Mouse (Mus musculus): ENCODE measurements around the gene Nars2.
"Not testable (repeated sequence)": the region's sequence is repeated elsewhere in the genome, so short reads cannot be mapped to it uniquely, and the experiment has no call there.

The Nars2 gene

DNA sequence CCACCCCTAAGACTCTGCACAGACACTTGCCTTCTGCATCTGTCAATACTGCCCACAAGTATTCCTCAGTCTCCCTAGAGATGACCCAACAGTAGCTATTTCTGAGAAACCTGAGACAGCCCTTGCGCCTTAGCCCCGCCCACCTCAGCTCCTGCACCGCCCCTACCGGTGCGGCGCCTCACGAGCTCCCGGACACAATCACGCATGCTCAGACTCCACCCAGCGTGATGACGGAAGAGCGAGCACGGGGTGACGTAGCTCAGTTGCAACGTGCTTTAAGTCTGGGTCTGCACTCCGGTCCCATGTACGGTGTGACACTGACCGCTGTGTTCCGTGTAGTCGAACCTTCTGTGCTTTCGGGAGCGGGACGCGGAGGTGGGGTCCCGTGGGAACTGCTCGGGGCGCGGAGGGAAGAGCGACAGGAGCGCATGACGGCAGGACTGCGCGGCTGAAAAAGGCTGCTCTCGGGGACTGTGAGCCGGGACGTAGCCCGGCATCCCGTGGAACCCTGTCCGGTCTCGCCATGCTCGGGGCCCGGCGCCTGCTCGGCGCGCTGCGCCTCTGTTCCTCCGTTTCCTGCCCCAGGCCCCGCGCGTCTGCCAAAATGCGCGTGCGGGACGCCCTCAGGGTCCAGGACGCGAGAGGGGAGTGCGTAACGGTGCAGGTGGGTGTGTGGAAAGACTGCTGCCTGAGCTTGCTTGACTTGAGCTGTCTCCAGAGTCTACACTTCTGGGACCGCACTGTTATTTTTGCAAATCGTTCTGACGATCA, at the start of gene Nars2:
TSS of gene Nars2 (plus strand) at position 225 of the 771 bp plus-strand sequence.
- DNase-seq (ENCODE audit: low spot score) = peak; percentile 87

DNA sequence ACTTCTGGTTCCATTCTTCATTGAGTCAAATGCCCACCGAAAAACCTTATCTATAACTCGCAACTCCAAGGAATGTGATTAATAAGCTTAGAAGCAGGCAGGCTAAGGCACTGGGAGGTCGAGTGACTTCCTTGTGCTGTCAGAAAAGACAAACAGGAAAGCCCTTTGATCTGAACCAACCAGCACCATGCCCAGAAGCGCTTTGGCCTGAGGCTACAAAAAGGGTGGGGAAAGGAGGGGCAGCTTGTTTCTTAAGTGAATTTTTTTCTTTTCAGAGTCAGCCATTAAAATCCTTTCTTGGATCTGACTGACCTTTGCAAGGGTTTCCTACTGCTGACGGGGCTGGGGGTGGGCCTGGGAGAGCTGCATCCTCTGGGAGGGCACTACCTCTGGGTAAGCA, 49.1 kb upstream of the Nars2 start:
- no peak for DNase-seq (ENCODE audit: low spot score)

DNA sequence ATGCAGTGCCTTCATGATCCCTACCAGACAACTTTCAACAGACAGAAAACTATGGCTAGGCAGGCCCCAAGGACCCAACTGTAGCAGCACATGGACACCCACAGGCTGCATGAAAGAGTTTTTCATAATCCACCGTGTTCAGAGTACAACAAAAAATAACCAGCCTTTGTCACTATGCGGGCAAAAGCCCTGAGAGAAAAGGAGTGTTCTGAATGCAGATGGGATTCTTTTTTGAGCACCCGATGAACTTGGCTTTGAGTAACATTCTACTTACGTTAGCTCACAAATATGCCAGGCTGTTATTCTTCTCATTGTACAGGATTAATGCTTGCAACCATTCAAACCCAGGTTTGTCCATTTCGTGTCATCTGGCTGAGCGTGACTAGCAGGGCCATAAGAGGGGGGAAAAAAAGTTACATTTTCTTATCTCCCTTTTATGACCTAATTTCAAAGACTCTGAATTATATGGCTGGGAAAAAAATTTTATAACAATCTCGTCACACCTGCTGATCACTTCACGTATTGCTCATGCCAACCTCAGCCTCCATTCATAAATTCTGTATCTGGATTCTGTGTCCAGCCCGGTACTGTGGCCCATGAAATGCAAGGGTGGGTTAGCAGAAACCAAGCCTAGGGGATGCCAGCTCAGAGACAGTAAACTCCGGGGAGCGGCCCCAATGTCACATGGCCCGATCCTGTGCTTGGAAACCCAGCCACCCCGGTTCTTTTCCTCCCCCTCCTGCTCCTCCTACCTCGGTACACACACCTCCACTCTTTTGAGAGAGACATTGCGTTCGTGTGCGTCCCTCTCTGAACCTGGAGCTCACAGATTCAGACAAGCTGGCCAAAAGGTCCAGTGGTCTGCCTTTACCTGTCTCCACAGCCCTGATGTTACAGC, 48.0 kb upstream of the Nars2 start:
- no peak for DNase-seq (ENCODE audit: low spot score)

DNA sequence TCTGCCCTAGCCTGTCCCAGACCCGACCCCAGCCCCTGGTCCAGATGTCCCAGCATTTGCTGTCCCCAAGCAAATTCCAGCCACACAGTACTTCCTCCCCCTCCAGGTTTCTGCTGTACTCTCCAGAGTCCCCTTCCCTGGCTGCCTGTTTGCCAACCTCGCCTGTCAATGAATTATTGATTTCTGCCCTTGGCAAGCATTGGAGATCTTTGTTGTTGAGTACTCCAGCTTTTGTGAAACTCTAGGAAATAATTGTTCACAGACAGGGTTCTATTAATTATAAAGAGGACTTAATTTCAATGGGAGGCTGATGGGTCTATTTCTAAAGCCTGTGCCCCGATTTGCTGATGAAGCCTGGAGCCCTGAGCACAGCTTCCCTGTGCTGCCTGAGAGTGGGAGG, 46.9 kb upstream of the Nars2 start:
- DNase-seq (ENCODE audit: low spot score) = no peak

DNA sequence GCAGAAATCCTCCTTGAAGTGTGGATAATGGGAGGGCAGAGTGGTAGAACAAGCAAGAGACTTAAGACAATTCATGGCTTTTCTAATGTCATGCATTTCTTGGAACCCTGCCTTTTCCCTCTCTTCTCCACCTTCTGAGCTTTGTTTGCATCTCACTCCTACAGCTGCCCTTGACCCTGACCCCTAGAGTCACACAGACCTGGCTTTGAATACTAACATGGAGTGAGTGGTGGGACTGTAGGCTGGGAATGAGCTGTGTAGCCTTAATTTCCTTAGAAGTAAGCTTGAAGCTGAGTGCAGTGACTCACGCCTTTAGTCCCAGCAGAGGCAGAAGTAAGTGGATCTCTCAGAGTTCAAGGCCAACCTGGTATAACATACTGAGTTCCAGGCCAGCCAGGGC, 46.4 kb upstream of the Nars2 start:
- no peak for DNase-seq (ENCODE audit: low spot score)

DNA sequence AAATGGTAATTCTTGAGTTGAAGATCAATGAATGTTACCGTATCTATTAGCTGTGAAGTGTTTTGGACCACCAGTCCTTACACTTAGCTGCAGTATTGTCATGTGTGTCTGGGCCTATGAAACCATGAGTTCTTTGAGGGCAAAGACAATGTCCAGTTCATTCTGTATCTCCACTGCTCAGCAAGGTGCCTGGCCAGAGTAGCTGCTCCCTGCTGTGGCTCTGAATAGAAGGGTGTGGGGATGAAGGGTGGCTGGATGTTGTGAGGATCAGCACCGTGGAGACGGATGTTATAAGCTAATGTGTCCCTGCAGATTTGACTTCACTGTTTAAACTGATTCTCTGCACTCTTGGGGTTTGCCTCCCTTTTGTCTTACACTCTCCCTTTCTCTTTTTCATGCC, 45.9 kb upstream of the Nars2 start:
- DNase-seq (ENCODE audit: low spot score) = no peak

DNA sequence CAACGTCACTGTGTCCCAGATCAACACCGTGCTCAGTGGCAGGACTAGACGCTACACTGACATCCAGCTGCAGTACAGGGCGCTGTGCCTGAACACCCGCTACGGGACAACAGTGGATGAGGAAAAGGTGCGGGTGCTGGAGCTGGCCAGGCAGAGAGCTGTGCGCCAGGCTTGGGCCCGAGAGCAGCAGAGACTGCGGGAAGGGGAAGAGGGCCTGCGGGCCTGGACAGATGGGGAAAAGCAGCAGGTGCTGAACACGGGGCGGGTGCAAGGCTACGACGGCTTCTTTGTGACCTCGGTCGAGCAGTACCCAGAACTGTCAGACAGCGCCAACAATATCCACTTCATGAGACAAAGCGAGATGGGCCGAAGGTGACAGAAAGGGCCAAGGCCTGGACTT, 45.1 kb upstream of the Nars2 start:
- DNase-seq (ENCODE audit: low spot score) = no peak

DNA sequence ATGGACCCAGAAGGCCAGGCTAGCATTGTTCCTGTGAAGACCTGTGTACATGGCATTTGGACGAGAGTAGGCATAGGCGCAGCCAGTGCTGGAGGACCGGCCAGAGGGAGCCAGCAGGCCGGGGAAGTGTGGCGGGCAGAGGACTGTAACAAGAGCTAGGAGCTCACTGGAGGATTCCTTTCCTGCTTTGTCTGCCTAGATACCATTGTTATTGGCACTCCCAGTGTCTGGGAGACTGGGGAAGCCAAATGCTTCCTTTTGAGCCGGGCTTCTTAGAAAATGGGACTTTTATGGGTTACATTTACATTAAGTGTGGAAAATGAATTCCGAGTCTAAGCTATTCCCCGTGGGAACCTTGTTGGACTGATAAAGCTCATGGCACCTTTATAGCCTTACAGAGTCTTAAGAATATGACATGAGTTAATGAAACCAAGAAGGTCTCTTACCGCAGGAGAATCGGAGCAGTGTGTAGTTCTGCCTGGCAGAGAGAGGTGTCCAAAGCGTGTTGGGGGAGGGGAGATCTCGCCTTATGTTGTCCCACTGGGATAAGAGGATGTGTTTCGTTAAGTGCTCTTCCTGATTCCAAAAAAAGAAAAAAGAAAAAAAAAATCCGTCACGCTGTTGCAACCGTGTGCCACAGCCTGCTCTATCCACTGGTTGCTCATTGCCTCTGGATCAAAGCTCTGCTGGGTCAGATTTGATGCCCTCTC, 43.2 kb upstream of the Nars2 start:
- DNase-seq (ENCODE audit: low spot score) = no peak

DNA sequence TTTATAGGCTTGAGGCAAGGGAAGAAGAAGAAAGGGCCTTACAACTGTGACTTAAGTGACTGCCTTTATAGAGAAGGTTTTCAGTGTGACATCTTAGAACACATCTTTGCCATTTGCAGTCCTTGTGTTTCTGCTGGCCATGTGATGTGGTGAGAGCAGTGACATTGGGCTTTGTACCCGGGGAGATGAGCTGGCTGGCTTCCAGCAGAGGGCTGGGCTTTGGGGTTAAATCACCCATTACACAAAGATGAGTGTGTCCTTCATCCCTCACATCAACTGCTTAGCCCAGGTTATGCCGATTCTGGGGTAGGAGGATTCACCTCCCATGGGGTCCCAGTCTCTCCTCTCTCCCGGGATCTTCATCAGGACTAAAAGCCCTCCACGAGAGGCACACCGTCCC, 41.4 kb upstream of the Nars2 start:
- DNase-seq (ENCODE audit: low spot score) = peak; percentile 52

DNA sequence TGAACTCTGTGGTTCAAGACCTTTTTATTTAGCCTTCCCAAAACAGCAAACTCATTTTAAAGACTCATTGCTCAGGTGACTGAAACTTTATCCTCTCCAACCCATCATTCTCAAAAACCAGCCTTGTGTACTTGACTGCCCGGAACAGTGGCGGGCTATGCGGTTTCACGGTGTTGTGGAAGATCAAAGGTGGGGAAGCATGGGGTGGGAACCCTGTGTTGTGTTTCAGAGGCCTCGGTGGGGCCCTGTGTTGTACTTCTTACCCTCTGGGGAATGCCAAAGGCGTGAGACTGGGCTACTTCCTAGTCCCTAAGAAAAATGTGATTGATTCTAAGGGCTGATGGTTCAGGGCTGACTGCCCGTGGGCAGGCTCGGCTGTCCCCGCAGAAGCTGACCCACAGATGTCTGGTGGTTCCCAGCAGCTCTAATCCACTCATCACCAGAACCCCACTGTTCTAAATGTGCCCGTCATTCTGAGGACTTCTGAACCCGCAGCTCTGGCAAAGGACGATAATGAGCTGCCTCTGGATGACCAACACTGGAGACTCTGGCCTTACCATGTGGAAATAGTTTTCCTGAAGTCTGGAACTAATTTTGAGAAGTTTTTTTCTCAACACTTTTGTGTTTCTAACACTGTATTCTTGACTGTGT, 40.9 kb upstream of the Nars2 start:
- no peak for DNase-seq (ENCODE audit: low spot score)

DNA sequence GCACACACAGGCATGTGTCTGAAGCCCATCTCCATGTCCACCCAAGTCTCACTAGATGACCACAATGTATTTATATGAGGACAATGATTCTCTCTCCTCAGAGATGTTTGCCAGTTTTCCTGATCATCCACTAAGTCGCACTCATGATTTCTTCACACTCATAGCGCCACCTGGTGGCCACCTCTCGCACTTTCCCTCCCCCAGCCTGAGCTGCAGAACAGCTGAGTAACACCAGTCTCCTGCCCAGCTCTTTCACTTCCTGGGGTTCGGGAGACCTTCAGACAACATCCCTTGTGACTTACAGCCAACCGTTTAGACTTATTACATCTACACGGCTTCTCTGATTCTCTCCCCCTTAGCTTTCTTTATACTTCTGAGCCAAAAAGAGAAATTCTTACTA, 37.3 kb upstream of the Nars2 start:
- peak; percentile 44 for DNase-seq (ENCODE audit: low spot score)

DNA sequence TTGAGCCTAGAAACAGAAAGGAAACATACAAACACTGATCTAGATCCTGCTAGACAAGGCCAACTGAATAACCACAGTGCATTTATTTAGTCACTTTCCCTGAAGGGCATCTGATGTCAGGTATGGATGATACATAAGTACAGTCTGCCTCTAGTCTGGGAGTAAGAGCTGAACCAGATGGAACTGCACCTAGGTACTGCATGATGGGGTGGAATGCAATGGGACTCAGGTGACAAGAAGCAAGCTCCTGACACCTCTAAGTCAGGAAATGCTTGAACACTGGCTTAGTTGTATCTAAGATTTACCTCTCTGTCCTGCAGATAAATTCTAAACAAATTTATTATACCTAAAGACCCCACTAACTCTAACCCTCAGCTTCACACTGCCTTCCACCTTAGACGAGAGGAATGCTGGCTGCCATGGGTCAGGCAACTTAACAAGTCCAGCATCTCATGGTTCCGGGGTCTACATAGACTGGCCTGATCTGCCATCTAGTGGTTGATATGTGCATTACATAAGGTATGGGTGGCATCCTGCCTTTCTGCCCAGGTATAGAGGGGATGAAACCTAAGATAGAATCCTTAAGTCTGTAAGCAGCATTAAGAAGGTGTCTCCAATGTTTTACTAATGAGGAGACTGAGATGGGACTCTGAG, 35.7 kb upstream of the Nars2 start:
- no peak for DNase-seq (ENCODE audit: low spot score)

DNA sequence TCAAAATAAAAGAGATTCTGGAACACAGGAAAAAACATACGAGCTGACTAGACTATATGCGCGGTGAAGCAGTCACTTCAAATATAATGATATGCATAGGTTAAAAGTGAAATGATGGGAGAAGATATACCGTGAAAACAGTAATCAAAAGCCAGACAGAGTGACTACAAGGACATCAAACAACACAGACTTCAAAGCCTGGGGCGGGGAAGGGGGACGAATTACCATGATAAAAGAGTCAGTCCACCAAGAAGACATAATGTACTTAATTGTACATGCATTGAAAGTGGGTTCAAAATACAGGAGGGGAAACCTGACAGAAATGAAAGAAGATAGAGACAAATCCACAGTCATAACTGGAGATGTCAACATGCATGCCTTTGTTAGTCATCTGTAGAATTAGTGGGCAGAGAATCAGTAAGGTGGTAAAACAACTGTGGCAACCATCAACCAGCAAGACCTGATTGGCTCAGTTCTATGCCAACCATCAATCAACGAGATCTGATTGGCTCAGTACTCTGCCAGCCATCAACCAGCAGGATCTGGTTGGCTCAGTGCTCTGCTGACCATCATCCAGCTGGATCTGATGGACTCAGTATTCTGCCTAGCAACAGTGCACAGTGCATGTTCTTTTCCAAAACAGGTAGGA, 30.7 kb upstream of the Nars2 start:
- no peak for DNase-seq (ENCODE audit: low spot score)

DNA sequence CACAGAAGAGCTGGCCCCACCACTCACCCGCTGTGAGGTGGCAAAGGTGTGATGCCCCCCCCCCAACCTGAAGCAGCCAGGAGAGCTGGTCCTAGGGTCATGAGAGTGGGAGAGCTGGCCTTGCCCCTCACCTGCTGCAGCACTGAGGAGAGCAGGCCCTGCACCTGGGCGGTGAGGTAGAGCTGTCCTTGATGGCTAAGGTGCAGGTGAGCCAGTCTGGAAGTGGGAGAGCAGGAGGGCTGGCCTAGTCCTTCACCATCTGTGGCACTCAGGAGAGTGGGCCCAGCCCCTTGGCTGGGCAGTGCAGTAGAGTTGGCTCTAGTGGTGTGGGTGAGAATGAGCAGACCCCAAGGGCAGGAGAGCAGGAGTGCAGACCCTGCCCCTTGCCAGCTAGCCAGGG, 28.4 kb upstream of the Nars2 start:
- no peak for DNase-seq (ENCODE audit: low spot score)

DNA sequence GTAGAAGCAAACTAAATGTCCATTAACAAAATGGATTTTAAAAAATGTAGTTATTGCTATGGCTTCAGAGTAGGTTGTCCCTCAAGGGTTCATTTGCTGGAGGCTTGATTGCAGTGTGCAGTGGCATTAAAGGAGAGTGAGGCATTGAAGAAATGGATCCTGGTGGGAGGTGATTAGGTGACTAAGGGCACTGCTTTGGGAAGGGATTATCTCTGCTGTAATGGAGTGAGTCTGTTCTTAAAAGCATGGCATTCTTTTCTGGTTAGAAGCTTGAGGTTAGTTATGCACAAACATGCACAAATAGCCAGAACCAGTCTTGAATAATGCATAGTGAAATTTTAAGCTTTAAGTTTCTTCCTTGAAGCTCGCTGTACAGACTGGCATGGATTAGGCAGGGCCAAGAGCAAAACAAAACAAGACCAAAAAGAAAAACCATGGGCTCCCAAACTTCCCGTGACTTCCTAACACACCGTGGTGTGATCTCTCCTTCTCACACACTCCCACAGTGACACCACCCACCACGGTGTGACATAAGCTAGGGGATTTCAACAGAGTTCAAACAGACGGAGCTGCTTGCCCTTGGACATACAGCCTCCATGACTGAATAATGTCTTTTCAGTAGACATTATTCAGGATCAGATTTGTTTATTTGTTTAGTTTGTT, 7.5 kb upstream of the Nars2 start:
- no peak for DNase-seq (ENCODE audit: low spot score)

DNA sequence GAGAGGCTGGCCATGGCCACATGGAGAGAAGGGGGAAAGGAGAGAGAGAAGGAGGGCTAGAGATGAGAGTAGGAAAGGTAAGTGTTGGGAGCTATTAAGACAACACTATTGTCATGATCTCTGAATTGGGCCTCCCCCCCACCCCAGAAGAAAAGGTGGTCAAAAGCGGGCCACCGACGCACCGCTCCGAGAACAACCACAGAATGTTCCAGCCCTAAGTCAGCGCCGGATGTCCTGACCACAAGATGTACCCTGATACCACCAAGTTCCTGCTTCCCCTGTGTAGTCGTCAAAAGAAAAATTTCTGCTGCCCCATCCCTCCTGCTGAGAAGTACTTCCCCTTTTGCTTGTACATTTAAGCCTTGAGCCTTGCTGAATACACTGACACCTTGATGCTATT, 4.8 kb upstream of the Nars2 start:
- not testable (repeated sequence) for DNase-seq (ENCODE audit: low spot score)

DNA sequence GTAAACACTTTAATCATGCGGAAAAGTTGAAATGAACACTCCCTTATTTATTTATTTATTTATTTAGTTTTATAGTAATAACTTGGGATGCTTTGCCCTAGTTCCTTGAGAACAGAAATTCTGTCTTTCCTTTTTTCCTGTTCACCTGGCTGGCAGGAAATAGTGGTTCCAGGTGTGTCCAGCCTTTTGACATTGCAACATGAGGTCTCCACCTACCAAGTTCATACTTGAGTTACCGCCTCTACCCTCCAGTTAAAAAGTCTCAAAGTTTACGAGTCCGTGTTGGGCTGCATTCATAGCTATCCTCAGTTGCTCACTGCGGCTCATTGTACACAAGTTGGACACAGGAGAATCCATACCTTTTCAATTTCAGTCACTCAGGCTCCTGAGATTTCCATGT, 789 bp downstream of the Nars2 start:
- DNase-seq (ENCODE audit: low spot score) = no peak

DNA sequence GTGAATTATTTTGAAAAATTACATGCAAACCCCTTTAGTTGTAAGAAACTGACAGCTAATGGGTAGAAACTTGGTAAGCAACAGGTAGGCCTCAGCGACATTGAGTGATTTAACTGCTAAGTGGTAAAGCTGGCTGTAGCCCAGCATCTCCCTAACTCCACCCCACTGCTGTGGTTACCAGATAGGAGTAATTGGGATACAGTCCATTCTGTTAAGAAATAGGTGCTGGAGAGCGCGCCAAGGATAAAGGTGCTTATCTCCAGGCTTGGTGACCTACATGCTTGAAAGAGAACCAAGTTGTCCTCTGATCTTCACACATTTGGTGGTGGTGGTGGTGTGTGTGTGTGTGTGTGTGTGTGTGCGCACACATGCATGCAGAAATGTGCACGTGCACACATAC, 7.9 kb downstream of the Nars2 start:
- no peak for DNase-seq (ENCODE audit: low spot score)

DNA sequence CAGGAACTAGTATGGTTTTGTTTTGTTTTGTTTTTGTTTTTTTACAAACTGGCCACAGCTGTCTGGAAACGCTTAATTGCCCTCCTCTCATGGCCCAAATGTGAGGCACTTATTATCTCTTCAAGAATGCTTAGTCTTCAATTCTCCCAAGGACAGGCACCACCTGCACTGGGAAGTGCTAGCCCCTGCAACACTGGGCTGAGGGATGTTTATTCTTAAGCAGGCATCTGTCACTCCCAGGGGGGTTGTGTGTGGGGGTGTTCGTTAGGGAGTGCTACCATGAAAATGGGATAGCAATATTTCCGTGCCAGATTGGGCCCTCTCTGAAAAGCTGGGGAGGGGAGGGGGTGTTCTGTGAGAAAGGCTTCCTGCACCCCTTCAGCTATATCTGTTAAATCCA, 15.9 kb downstream of the Nars2 start:
- DNase-seq (ENCODE audit: low spot score) = peak; percentile 66

DNA sequence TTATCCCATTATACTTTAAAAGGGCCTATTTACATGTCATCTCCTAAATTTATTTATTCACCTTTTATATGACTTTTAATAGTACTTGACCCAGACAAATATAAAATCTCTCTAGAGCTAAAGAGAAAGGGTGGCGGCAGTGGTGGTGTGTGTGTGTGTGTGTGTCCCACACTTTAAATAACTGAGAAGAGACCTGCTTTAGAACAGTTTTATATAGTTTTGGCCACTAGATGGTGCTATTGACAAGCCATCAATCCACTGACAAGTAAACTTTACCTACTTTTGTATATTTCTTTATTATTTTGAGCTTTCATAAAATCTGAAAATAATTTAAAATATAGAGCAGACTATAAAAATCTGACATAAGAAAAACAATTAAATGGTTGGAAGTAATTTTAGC, 19.1 kb downstream of the Nars2 start:
- no peak for DNase-seq (ENCODE audit: low spot score)
